Mouse (Mus musculus): Measurements from ENCODE around the gene Pank1.

GRCm38 (mm10) chr19:34891590-34891989, 12.3 kb upstream of the Pank1 start:
- no peak for TF ChIP-seq CHD2 (IDR thresholded peaks at IDR 0.05; ENCODE audit: low read depth, low read length)
- TF ChIP-seq ZC3H11A (IDR thresholded peaks at IDR 0.05; ENCODE audit: borderline replicate concordance, low read depth, low read length): no peak
